Mouse (Mus musculus): ENCODE measurements around the gene Rit1. TPM values are rescaled to one million over a fixed set of nuclear protein-coding genes. Genes with fewer than 3 reads are reported as not detected.
A peak's percentile ranks its signal among the peaks of the same experiment; 100 is the strongest.

Gene Rit1
- total RNA-seq (2014; rRNA removed) = 18.0 and 19.9 TPM in 2 replicates
- 14.4 and 14.8 TPM in 2 replicates for polyA plus RNA-seq (2012; rRNA removed)

DNA sequence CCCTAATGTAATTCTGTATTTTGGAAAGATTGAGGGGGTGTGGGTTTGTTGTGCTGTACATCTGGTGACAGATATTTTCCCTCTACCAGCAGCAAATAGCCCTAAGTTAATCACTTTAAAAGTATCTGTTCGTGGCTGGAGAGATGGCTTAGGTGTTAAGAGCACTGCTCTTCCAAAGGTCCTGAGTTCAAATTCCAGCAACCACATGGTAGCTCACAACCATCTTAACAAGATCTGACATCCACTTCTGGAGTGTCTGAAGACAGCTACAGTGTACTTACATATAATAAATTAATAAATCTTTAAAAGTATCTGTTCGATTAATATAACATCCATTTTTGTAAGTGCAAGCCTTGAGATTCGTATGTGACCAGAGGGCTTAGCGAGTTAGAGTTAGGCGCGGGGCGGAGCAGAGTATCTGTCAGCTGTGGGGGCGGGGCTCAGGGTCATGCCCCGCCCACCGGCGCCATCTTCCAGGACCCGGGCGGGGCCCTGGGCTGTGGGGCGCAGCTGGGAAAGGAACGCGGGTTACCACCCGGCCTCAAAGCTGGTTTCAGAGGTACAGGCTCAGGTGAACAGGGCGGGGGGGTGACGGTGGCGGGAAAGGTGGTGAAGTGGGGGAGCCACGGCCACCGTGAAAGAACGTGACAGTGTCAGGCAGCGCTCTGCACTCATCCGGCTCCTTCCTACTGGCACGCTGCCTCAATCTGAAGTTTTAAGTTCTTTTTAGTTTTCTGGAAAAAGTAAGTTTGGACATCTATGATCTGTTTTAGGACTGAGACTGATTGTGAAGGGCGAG, at the start of gene Rit1:
Gene Rit1 (plus strand): TSS at position 440 of the 799 bp plus-strand sequence.
- peaks cover 16% of the 10 kb centered on the region for H3K4me1 ChIP-seq (ENCODE audit: control insufficient read depth, insufficient read depth, low read length)
- H3K9ac ChIP-seq (ENCODE audit: low read depth, low read length) = peak within 1 kb of the TSS; percentile 85
- H3K27ac ChIP-seq (replicated peaks; ENCODE audit: insufficient read depth, low read depth, low read length) = peak within 1 kb of the TSS; percentile 54
- TF ChIP-seq CTCF (IDR thresholded peaks at IDR 0.05; ENCODE audit: low read depth, low read length) (no peak), POLR2A (IDR thresholded peaks at IDR 0.05; ENCODE audit: extremely low read depth, insufficient read depth, low read length) (peak; percentile 78; the same call in 1 of the 2 replicates)
- no peaks in the 10 kb centered on the region; the same call in 1 of the 2 replicates for H3K79me2 ChIP-seq (ENCODE audit: control insufficient read depth, insufficient read depth, low read length)
- peaks cover 19% of the 10 kb centered on the region for H3K36me3 ChIP-seq (ENCODE audit: control insufficient read depth, insufficient read depth, low read length)
- DNase-seq (ENCODE audit: extremely low read depth, low read depth, low spot score) = peak; percentile 62
- 1% methylated on average over 27 of the region's 27 CpGs for WGBS
- H3K4me3 ChIP-seq (ENCODE audit: insufficient read depth, low read depth, low read length) = peak within 1 kb of the TSS; percentile 85
- H3K27me3 ChIP-seq (ENCODE audit: control insufficient read depth, insufficient read depth, low read length) = no peaks in the 10 kb centered on the region

DNA sequence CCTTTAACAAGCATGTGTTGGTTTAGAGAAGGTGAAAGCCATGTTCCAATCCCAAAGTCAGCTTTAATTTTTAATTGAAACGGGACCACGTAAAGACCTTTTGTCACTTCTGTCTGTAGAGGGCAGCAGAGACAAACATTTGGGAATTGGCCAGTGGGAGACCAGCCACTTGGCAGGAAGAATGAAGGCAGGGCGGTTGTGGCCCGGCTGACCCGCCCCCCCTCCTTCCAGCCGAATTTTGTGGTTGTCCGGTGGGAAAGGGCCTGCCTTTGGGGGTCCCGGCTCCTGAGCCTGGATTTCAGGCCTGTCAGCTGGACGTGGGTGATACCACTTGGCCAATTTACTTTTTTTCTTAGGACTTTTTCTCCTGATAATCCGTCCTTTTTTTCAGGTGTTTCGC, 39.2 kb upstream of the Rit1 start:
- 2% methylated on average over 11 of the region's 11 CpGs for WGBS
- no peak for TF ChIP-seq POLR2A (IDR thresholded peaks at IDR 0.05; ENCODE audit: extremely low read depth, insufficient read depth, low read length)
- peak; percentile 67 for TF ChIP-seq CTCF (IDR thresholded peaks at IDR 0.05; ENCODE audit: low read depth, low read length)
- no peak overlapping the region for H3K27ac ChIP-seq (replicated peaks; ENCODE audit: insufficient read depth, low read depth, low read length)
- no peaks in the 10 kb centered on the region for H3K36me3 ChIP-seq (ENCODE audit: control insufficient read depth, insufficient read depth, low read length)
- H3K9ac ChIP-seq (ENCODE audit: low read depth, low read length) = peak overlapping the region; percentile 90
- H3K27me3 ChIP-seq (ENCODE audit: control insufficient read depth, insufficient read depth, low read length) = no peaks in the 10 kb centered on the region
- H3K4me3 ChIP-seq (ENCODE audit: insufficient read depth, low read depth, low read length) = peak overlapping the region; percentile 78
- H3K4me1 ChIP-seq (ENCODE audit: control insufficient read depth, insufficient read depth, low read length) = no peaks in the 10 kb centered on the region
- H3K79me2 ChIP-seq (ENCODE audit: control insufficient read depth, insufficient read depth, low read length) = no peaks in the 10 kb centered on the region
- DNase-seq (ENCODE audit: extremely low read depth, low read depth, low spot score) = peak; percentile 71

DNA sequence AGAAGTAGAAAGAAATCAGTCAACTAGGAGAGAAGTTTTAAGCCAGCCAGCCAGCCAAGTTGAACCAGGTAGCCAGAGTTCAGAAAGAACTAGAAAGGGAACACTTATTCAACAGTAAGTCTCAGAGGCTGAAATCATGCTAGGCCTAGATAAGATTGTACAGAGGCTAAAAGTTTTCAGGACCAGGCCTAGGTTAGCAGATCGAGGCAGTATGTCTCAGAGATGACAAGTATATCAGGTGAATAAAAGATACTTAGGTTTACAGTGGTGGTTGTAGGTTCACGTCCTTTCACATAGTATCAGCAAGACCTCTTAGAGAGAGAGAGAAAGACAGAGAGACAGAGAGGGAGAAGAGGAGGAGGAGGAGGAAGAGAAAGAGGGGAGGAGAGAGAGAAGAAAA, 32.8 kb upstream of the Rit1 start:
- peaks cover 14% of the 10 kb centered on the region for H3K36me3 ChIP-seq (ENCODE audit: control insufficient read depth, insufficient read depth, low read length)
- H3K79me2 ChIP-seq (ENCODE audit: control insufficient read depth, insufficient read depth, low read length) = peaks cover 17% of the 10 kb centered on the region; the same call in 1 of the 2 replicates
- no peak overlapping the region for H3K4me3 ChIP-seq (ENCODE audit: insufficient read depth, low read depth, low read length)
- H3K9ac ChIP-seq (ENCODE audit: low read depth, low read length) = 0 out of 2 replicates have a peak overlapping the region, but pooled peaks have one; percentile 33
- WGBS = 83% methylated on average over 2 of the region's 2 CpGs
- peak overlapping the region; percentile 91 for H3K27ac ChIP-seq (replicated peaks; ENCODE audit: insufficient read depth, low read depth, low read length)
- DNase-seq (ENCODE audit: extremely low read depth, low read depth, low spot score) = no peak
- peaks cover 9% of the 10 kb centered on the region for H3K4me1 ChIP-seq (ENCODE audit: control insufficient read depth, insufficient read depth, low read length)
- TF ChIP-seq CTCF (IDR thresholded peaks at IDR 0.05; ENCODE audit: low read depth, low read length) (no peak), POLR2A (IDR thresholded peaks at IDR 0.05; ENCODE audit: extremely low read depth, insufficient read depth, low read length) (no peak)
- H3K27me3 ChIP-seq (ENCODE audit: control insufficient read depth, insufficient read depth, low read length) = no peaks in the 10 kb centered on the region

DNA sequence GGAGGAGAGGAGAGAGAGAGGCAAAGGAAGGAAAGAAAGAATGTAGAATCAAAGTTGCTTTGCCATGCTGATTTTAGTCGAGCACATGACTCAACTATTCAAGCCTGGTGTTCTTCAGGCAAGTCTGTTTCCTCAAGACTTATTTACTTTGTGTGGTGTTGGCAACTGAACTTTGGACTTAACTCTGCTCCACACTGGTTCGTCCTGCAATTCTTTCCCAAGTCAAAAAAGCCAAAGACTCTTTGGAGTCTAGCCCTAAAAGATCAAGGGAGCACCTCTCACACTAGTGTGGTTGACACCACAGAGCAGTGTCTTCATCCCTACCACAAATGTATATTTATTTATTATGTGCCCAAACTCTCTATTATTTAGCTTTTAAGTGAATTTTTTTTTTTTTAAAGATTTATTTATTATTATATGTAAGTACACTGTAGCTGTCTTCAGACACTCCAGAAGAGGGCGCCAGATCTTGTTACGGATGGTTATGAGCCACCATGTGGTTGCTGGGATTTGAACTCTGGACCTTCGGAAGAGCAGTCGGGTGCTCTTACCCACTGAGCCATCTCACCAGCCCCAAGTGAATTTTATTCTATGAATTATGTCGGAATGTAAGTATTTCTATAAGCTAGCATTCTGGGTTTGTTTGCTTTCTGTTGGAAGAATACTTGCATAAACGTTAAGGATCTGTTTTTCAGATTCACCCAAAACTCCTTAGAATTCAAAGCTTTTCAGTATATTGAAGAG, 32.2 kb upstream of the Rit1 start:
- H3K36me3 ChIP-seq (ENCODE audit: control insufficient read depth, insufficient read depth, low read length) = peaks cover 18% of the 10 kb centered on the region

DNA sequence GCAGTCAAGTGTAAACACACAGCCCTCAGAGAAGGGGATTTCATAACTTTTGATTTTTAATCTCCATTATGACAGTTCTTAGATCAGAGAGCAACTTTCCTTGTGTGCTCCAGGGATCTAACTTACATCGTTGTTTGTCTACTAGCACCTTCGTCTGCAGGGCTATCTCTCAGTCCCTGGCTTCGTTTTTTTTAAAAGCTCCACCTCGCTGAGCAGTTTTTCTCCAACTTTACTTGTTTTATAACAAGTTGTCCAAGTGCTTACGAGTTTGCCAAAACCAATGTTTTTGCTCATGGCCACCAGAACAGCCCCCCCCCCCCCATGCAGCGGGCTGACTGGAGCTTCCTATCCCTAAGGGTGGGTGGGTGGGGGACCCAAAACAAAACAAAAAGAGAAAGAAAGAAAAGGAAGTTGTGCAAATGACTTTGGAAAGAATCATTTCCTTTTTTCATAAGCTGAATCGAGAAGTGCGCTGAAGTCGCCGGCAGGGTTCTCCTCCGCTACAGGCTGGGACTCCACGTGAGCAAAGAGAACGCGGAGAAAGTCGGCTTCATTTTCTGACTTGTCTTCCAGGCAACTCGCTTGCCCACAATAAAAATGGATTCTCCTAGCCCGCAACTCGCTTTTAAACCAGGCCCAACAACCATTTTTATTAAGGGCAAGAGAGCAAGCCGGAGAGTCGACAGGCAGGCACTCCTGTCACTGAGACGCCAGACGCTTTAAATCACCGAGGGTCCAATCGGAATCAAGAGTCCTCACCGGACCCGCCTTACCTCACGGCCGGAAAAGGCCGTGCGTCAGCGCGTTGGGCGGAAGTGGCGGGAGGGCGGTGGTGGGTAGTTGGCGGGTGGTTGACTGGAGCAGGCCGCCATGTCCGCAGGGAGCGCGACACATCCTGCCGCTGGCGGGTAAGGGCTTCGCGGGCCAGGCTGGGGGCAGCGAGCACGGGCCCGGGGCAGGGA, 31.4 kb upstream of the Rit1 start, which contains the start of gene Khdc4:
Gene Khdc4 (plus strand): TSS at position 824 of the 962 bp plus-strand sequence.
- peak within 1 kb of the TSS; percentile 93 for H3K27ac ChIP-seq (replicated peaks; ENCODE audit: insufficient read depth, low read depth, low read length)
- H3K36me3 ChIP-seq (ENCODE audit: control insufficient read depth, insufficient read depth, low read length) = peaks cover 26% of the 10 kb centered on the region
- peaks cover 17% of the 10 kb centered on the region; the same call in 1 of the 2 replicates for H3K79me2 ChIP-seq (ENCODE audit: control insufficient read depth, insufficient read depth, low read length)
- TF ChIP-seq CTCF (IDR thresholded peaks at IDR 0.05; ENCODE audit: low read depth, low read length) = no peak
- peak; percentile 82; the same call in 1 of the 2 replicates for TF ChIP-seq POLR2A (IDR thresholded peaks at IDR 0.05; ENCODE audit: extremely low read depth, insufficient read depth, low read length)
- peak within 1 kb of the TSS; percentile 97 for H3K9ac ChIP-seq (ENCODE audit: low read depth, low read length)
- whole genome bisulfite sequencing = under 1% methylated on average over 47 of the region's 47 CpGs
- no peaks in the 10 kb centered on the region for H3K27me3 ChIP-seq (ENCODE audit: control insufficient read depth, insufficient read depth, low read length)
- peak; percentile 97 for DNase-seq (ENCODE audit: extremely low read depth, low read depth, low spot score)
- peaks cover 9% of the 10 kb centered on the region for H3K4me1 ChIP-seq (ENCODE audit: control insufficient read depth, insufficient read depth, low read length)
- peak within 1 kb of the TSS; percentile 90 for H3K4me3 ChIP-seq (ENCODE audit: insufficient read depth, low read depth, low read length)

More for the DNA sequence above, 32.2 kb upstream of the Rit1 start:
- peak overlapping the region; percentile 44; the same call in 1 of the 2 replicates for H3K4me3 ChIP-seq (ENCODE audit: insufficient read depth, low read depth, low read length)
- H3K79me2 ChIP-seq (ENCODE audit: control insufficient read depth, insufficient read depth, low read length) = peaks cover 17% of the 10 kb centered on the region; the same call in 1 of the 2 replicates
- 0 out of 2 replicates have a peak overlapping the region, but pooled peaks have one; percentile 33 for H3K9ac ChIP-seq (ENCODE audit: low read depth, low read length)
- 17% methylated on average over 8 of the region's 8 CpGs for WGBS
- peak overlapping the region; percentile 92 for H3K27ac ChIP-seq (replicated peaks; ENCODE audit: insufficient read depth, low read depth, low read length)
- H3K27me3 ChIP-seq (ENCODE audit: control insufficient read depth, insufficient read depth, low read length) = no peaks in the 10 kb centered on the region
- TF ChIP-seq POLR2A (IDR thresholded peaks at IDR 0.05; ENCODE audit: extremely low read depth, insufficient read depth, low read length) (no peak), CTCF (IDR thresholded peaks at IDR 0.05; ENCODE audit: low read depth, low read length) (no peak)
- peak; percentile 96 for DNase-seq (ENCODE audit: extremely low read depth, low read depth, low spot score)
- peaks cover 9% of the 10 kb centered on the region for H3K4me1 ChIP-seq (ENCODE audit: control insufficient read depth, insufficient read depth, low read length)
